Mouse (Mus musculus): ENCODE measurements around the gene Rfc1. TPM values are rescaled to one million over a fixed set of nuclear protein-coding genes. Genes with fewer than 3 reads are reported as not detected.

Rfc1 gene
- total RNA-seq, 2 experiments from 2014 or later: 62.5 to 72.1 TPM

DNA sequence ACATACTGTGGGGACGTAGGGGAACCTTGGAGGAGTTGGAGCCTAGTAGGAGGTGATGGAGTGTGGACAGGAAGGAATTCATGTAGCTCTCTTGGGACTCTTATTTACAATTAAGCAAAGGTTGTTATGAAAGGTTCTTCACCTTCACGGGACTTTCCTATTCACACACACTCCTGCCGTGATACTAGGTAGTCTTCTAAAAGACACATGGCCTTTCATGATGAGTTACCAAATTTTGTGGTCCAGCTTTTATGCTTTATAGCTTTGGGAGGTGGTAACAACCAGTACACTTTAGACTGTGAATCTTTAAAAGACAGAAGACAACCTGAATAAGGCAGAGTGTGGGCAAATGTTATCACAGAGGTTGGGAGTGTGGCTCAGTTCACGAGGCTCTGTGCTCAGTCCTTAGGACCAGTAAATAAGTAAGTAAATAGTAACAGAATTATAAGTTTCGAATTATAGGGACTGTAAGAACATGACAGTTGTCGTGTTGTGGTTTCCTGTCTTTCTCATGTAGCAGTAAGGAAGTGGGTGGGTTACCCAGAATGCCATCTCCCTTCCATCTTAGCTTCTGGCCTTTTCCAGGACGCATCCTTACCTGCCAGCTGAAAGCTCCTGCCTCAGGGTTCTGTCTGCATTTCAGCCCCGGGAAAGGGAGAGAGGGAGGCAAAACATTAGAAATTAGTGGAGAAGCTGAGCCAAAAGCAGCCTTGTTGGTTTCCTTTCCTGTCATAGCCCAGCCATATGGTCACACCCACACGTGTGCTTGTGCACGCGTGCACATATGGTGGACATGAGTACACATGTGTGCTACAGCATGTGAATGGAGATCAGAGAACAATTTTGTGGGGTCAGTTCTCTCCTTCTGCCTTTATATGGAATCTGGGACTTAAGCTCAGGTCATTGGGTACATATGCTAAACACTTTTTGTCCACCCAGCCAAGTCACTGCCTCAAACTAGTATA, 117.9 kb downstream of the Rfc1 start:
- no peak for DNase-seq (ENCODE audit: low spot score in 2 of 2)

DNA sequence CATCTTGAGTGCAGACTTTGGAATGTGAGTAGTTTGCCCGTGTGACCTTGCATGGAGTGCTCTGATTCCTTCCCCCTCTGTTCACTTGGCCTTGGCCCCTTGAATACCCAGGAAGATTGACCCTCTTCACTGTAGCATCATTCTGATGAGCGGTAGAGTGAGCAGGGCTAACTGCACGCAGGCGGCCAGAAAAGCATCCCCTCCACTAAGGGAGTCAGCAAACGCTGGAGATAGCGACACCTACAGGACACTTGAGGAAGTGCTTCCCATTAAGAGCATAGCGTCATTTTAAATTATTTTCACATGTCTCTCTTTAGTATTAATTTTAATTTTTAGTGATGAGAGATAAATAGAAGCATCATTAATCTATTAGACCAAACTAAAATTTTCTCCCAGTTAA, 122.1 kb downstream of the Rfc1 start:
- peak in 1 of 2 experiments; percentile 16 for DNase-seq (ENCODE audit: low spot score in 2 of 2)

Other genes with a start within 250 kb of the Rfc1 start
- gene Tmem156, start 243.5 kb downstream of the Rfc1 start, total RNA-seq (2021): under 1 TPM; 0.22 to 0.54 TPM
- 10 to 100 TPM; 69.4 to 73.1 TPM for gene Klhl5, start 228.1 kb downstream of the Rfc1 start, total RNA-seq (2021)
- 10 to 100 TPM; 15.6 to 17.8 TPM for gene Wdr19, start 136.0 kb downstream of the Rfc1 start, total RNA-seq (2021)
- gene Klb, start 12.6 kb upstream of the Rfc1 start, total RNA-seq (2021): 10 to 100 TPM in 1 of 2 experiments, 1 to 10 TPM in 1; 9.4 to 14.6 TPM
- gene Rpl9, start 55.8 kb upstream of the Rfc1 start, total RNA-seq (2021): 1,000 to 10,000 TPM; 1,533 to 1,815 TPM
- 10 to 100 TPM; 65.3 to 80.6 TPM for gene Lias, start 55.8 kb upstream of the Rfc1 start, total RNA-seq (2021)
- 10 to 100 TPM; 70.8 to 71.5 TPM for gene Ugdh, start 100.3 kb upstream of the Rfc1 start, total RNA-seq (2021)
- not detected for gene Gm43552, start 157.2 kb upstream of the Rfc1 start, total RNA-seq (2021)
- 100 to 1,000 TPM; 115 to 117 TPM for gene Smim14, start 201.5 kb upstream of the Rfc1 start, total RNA-seq (2021)
- gene Ube2k, start 201.6 kb upstream of the Rfc1 start, total RNA-seq (2021): 10 to 100 TPM; 84.9 to 85.8 TPM